Mouse (Mus musculus): ENCODE results near the gene Pla2g4b.

DNA sequence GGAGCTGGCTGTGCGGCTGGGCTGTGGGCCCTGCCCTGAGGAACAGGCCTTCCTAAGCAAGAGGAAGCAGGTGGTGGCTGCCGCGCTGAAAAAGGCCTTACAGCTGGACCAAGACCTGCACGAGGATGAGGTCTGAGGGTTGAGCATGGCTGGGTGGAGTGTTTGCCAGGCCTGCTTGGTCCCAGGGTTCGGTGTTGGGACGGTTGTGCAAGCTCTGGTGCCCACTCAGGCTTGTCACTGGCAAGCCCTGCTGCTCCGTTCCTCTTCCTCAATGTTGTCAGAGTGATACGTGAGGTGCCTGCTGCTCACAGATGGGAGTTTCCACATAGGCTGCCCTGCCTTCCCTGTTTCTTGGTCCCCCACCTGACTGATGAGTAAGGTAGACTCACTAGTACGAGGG lies 4.5 kb downstream of the Pla2g4b start:
- no peak for TF ChIP-seq CTCF (IDR thresholded peaks at IDR 0.05; ENCODE audit: low read depth, low read length)
- TF ChIP-seq POLR2A (IDR thresholded peaks at IDR 0.05; ENCODE audit: insufficient read depth, low read length) = no peak
- no peak for TF ChIP-seq EP300 (IDR thresholded peaks at IDR 0.05; ENCODE audit: insufficient read depth, low read depth, low read length)
